Mouse (Mus musculus): ENCODE results near the gene Kif26b. TPM values are rescaled to one million over a fixed set of nuclear protein-coding genes. Genes with fewer than 3 reads are reported as not detected.

The Kif26b gene
- total RNA-seq, 2 experiments from 2014 or later: 25.9 to 27.3 TPM

GRCm38 (mm10) chr1:178765650-178766049 is 236.7 kb downstream of the Kif26b start:
- DNase-seq (ENCODE audit: low spot score in 2 of 2): no peak

DNA sequence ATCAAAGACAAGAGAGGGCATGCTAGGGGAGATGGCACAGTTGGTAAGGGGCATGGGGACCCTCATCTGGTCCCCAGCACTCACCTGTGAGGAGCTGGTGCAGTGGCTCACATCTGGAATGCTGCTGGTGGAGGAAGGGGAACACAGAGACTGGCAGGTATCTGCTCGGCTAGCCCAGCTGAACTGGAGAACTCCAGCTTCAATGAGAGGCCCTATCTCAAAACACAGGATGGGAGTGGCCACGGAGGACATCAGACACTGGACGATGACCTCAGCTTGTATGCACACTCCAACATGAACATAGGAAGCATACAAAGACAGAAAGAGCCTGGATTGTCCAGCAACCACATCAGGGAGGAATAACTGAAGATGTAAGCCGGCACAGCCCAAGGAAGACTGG is 240.1 kb downstream of the Kif26b start:
- no peak for DNase-seq (ENCODE audit: low spot score in 2 of 2)

DNA sequence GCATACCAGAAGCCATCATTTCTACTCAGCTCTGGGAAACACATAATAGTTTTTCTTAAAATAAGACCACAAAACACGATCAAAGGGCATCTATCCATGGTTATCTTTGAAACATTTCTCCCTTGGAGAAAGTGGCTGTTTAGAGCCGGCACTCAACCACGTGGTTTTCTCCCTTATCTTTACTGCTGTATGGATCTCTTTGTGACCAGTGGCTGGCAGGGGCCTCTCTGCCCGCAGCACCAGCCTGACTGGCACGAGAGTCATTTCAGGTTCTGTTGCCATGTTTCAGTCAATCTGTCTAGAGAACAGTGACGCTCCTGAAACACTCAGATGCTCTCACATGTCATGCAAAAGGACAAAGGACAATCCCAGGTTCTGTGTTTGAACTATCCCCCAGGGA is 241.1 kb downstream of the Kif26b start:
- peak in 1 of 2 experiments; percentile 26 for DNase-seq (ENCODE audit: low spot score in 2 of 2)

GRCm38 (mm10) chr1:178770626-178771362 is 241.9 kb downstream of the Kif26b start:
- DNase-seq (ENCODE audit: low spot score in 2 of 2): peak in 1 of 2 experiments; percentile 20

DNA sequence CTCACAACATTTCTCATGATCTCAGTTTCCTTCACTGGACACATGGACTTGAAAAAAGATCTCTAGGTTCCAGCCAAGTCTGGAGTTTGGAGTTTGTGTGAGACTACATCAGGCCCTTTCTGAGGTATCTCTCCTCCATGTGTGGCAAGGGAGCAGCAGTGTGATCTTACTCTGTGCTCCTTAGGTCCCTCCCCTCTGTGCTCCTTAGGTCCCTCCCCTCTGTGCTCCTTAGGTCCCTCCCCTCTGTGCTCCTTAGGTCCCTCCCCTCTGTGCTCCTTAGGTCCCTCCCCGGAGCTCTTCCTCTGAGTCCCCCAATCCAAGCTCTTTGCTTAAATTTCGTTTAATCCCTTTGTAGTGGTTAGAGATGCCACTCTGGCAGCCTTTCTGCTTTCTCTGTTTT is 250.8 kb downstream of the Kif26b start:
- no peak for DNase-seq (ENCODE audit: low spot score in 2 of 2)

GRCm38 (mm10) chr1:178784043-178784442 is 255.1 kb downstream of the Kif26b start:
- no peak for DNase-seq (ENCODE audit: low spot score in 2 of 2)

GRCm38 (mm10) chr1:178791266-178791665 is 262.3 kb downstream of the Kif26b start:
- no peak for DNase-seq (ENCODE audit: low spot score in 2 of 2)

- DNase-seq (ENCODE audit: low spot score in 2 of 2): no peak
Observed at GRCm38 (mm10) chr1:178792726-178793125, 263.8 kb downstream of the Kif26b start.

- DNase-seq (ENCODE audit: low spot score in 2 of 2): no peak
Observed at GRCm38 (mm10) chr1:178794866-178795265, 265.9 kb downstream of the Kif26b start.

DNA sequence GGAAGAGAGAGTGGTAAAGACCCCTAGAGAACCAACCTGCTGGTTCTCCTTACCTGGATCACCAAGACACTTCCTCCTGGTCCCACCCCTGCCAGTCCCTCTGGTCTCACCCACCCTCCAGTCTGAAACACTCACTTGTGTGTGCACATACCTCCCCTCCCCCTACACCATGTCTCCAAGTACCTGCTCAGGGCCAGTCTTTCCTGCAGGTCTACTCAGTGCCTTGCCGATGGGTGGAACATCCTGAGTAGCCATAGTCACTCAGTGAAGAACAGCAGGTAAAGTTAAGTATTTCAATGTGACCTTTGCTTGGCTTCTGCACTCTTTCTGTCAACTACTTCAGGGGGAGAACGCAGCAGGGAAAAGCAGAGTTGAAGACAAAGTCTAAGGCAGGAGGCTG is 268.5 kb downstream of the Kif26b start:
- DNase-seq (ENCODE audit: low spot score in 2 of 2): no peak

DNA sequence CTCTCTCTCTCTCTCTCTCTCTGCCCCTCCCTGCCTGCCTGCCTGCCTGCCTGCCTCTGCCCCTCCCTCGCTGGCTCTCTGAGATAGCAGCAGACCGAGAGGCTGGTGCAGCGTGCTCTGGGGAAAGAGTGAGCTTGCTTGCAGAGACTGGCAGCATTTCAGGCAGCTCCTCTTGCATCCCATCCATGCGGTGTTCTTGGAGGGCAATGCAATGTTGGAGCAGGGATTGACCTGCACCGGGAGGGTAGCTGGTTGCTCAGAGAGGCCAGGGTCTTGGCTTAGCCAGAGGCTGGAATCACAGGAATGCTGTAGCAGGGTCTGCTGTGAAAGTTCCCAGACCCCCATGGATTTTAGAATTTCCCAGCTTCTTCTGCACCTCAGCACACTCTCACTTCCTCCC is 269.4 kb downstream of the Kif26b start:
- peak; percentile 56 to 78 for DNase-seq (ENCODE audit: low spot score in 2 of 2)

GRCm38 (mm10) chr1:178798886-178799285 is 270.0 kb downstream of the Kif26b start:
- DNase-seq (ENCODE audit: low spot score in 2 of 2): peak in 1 of 2 experiments; percentile 31

GRCm38 (mm10) chr1:178799836-178800552 is 271.1 kb downstream of the Kif26b start:
- DNase-seq (ENCODE audit: low spot score in 2 of 2): no peak

GRCm38 (mm10) chr1:178803155-178803554 is 274.2 kb downstream of the Kif26b start:
- no peak for DNase-seq (ENCODE audit: low spot score in 2 of 2)

DNA sequence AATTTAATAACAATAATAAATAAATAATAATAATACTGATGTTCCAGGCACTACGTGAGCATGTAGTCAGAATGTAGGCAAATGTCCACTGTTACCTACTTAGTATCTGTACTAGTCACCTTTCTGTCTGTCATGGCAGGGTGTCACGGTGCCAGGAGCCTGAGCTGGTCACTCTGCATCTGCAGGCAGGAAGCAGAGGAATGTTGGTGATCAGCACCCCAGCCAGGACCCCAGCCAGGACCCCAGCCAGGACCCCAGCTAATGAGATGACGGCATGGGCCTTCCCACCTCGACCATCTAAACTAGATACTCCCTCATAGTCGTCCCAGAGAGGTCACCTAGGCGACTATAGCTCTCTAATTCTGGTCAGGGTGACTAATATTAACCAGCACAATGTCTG is 288.6 kb downstream of the Kif26b start:
- no peak for DNase-seq (ENCODE audit: low spot score in 2 of 2)

DNA sequence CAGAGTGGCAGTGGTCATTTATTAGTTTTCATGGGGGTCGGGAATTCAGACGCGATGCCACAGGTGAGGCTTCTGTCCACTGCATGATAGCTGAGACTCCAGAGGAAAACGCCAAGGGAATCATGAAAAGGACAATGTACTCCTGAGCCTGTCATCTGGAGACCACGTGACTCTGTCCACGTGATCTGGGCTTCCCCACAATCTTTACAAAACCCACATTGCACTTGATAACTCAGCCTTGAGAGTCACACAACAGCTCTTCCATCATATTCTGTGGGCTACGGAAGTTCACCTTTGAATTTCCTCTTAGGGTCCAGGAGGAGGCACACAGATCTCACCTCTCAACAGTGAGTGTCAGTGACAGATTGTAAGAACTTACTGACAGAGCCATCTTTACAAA is 290.1 kb downstream of the Kif26b start:
- no peak for DNase-seq (ENCODE audit: low spot score in 2 of 2)

- no peak for DNase-seq (ENCODE audit: low spot score in 2 of 2)
Observed at GRCm38 (mm10) chr1:178820079-178820478, 291.2 kb downstream of the Kif26b start.

DNA sequence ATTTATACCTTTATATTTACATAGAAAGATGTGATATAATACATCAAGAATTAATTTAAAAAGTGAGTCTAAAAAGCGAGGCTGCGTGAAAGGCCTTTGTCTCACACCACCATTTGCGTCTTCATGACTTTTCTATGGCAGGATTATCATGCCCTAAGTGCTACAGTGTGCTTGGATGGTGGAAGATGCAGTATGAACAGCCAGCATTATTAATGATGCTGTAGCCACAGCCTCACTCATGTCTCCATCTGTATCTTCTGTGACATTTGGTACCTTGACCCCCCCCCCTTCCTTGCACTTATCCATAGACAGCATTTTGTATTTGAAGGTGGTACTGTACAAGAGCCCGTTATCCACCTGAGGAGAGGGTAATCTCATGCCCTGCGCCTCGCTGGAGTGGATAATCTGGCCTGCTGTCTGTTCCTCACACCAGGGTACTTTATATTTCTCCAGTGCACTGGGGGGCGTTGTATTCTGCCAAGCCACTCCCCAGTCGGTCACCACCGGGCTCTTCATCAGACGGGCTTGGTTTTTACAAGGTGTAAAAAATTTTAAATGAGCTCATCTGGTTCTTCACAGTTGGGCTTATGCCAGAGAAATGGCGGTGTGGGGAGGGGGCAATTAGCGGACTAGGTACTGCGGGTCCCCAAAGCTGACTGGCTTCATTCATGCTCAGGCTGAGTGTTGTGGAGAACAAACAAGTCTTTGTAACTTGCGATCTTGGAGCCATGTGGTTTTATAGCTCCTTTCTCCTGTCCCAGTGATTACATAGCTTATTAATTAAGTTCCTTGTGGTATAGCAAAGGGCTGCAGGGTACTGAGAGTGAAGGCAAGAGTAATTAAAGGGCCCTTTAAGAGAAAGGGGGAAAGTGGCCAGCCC is 291.9 kb downstream of the Kif26b start:
- DNase-seq (ENCODE audit: low spot score in 2 of 2): no peak

DNA sequence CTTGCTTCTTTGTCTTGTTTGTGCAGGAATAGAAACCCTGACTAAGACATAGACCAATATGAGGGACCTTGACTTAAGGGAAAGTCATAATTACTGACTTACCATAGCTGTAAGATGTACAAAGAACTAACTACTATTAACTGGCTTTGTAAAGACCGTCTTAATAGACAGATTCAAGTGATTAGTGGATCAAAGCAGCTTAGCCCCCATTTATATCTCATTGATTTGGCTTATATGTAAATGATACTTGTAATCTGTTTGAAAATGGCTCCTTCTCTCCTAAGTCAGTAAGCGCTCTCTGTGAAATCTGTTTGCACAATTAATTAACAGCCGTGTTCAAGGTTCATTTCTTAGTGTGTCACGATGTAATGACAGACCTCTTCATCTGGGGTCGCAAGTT is 295.9 kb downstream of the Kif26b start:
- DNase-seq (ENCODE audit: low spot score in 2 of 2): no peak

GRCm38 (mm10) chr1:178827223-178827622 is 298.3 kb downstream of the Kif26b start:
- no peak for DNase-seq (ENCODE audit: low spot score in 2 of 2)

GRCm38 (mm10) chr1:178829456-178829855 is 300.5 kb downstream of the Kif26b start:
- peak in 1 of 2 experiments; percentile 81 for DNase-seq (ENCODE audit: low spot score in 2 of 2)

- no peak for DNase-seq (ENCODE audit: low spot score in 2 of 2)
Observed at GRCm38 (mm10) chr1:178832571-178832970, 303.6 kb downstream of the Kif26b start.

All from layer of hippocampus, postnatal 14 days (tissue).